Mouse (Mus musculus): ENCODE results near the gene Hspbap1.

Hspbap1 gene

DNA sequence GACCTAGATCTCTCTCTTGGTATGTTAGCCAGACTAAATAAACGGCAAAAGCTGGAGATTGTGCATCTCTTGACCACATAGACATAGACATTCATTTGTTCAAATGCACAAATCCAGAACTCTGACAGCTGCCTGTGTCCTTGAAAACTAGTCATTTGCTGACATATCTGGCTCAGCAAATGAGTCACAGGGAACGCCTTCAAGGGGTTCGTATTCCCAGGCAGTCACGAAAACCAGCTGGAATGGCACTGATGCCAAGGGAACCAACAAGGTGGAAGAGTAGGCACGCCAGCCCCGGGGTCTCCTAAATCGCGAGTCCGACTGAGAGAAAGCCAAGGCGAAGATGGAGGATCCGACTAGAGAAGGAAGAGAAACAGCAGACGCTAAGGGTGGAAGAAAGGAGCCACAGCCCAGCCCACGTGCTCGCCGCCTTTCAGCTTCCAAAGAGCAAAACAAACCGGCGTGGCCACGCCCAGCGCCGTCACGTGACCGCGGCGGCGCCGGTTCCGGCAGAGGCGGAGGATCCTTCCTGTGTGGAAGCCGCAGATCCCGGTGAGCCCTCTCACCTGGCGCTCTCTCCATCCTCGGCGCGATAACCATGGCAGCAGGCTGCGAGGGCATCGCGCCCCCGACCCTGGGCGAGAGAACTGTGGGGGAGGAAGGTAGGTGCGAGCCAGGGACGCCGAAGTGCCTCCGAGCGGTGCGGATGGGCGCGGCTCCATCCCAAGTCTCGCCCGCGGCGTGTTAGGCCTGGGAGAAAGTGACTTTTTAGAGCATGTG, at the start of gene Hspbap1:
Gene Hspbap1 (plus strand): TSS at position 498 of the 780 bp plus-strand sequence.
- peak; percentile 79 for DNase-seq (ENCODE audit: low read depth)

DNA sequence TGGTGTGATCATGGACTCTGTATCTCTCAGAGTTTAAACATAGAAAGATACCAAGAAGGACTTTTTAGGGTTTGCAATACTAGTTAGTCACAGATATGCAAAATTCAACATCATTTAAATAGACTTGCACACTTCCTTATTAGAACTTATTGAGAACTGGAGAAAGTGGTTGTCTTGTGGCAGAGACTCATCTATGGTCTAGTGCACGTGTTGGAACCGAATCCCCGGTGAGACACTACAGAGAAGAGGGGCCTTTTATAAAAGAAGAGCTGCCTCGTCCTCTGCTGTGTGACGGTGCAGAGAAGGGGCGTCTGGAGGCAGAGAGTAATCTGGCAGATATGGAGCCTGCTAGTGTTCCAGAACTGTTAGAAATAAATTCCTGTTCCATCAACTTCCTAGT, 45.6 kb upstream of the Hspbap1 start:
- DNase-seq (ENCODE audit: low read depth), result no peak

DNA sequence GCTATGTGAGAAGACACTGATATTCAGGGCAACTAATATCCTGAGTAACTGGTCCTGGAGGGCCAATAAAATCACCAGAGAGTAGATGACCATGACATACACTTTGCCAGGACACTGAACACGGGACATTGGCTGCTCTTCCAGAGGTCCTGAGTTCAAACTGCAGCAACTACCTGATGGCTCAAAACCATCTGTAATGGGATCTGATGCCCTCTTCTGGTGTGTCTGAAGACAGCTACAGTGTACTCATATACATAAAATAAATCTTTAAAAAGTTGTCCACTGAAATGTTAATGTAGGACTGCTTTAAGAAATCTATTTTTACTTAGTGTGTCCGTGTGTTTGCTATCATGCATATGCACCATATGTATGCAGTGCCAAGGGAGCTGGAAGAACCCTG, 43.6 kb upstream of the Hspbap1 start:
- no peak for DNase-seq (ENCODE audit: low read depth)

DNA sequence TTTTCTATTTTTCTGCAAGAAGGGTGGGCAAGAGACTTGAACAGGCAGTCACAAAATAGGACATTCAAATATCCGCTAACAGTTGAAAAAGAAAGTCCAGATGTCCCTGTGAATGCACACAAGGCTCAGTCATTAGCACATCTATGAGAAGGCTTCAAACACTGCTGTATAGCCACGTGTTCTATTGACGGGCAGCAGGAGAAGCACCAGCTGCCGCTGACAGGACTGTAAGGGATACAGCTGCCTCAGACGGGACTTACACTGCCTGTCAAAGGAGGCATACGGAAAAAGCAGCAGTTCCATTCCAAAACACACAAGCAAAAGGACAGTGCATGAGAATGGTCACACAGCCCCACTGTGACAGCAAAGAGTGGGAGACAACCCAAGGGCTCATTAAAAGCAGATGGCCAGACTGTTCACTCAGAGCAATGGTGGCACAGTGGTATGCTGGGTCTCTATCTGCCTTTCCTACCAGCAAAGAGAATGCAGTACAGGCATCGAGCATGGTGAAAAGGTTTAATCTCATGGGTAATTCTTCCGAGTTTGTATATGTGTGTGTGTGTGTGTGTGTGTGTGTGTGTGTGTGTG, 40.9 kb upstream of the Hspbap1 start:
- DNase-seq (ENCODE audit: low read depth), result no peak

DNA sequence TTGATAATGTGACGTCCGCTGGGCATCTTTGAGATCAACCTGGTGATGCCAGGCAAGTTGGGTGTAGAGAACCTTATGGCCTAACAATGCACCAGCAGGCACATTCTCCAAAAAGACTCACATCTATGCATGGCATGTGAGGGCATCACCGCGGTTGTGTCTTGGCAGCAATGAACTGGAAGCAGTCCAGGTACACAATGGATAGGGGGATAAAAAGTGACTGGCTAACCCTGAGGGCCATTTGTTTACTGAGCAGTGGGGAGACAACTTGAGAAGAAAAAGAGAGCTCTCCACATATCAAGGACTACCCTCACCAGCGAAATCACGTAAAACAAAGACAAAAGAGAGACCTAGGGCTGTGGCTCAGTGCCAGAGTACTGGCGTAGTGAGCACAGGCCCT, 38.1 kb upstream of the Hspbap1 start:
- no peak for DNase-seq (ENCODE audit: low read depth)

DNA sequence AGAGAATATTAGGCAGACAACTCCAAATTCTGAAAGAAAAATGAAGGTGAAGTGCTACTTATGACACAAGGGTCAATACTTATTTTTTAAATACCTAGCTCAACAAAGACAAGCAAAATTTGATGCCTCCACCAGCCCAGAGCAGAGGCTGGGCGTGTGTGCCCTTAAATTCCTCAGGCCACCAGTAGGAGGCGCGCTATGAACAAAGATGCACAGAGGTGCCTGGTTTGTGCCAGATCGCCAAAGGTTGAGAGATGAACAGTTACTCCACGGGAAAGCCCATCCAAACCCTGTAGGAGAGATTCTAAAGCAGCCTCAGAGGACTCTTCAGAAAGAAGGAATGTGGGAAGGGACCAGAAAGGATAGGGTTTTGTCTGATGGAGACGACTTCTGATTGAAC, 36.1 kb upstream of the Hspbap1 start:
- peak; percentile 30 for DNase-seq (ENCODE audit: low read depth)

DNA sequence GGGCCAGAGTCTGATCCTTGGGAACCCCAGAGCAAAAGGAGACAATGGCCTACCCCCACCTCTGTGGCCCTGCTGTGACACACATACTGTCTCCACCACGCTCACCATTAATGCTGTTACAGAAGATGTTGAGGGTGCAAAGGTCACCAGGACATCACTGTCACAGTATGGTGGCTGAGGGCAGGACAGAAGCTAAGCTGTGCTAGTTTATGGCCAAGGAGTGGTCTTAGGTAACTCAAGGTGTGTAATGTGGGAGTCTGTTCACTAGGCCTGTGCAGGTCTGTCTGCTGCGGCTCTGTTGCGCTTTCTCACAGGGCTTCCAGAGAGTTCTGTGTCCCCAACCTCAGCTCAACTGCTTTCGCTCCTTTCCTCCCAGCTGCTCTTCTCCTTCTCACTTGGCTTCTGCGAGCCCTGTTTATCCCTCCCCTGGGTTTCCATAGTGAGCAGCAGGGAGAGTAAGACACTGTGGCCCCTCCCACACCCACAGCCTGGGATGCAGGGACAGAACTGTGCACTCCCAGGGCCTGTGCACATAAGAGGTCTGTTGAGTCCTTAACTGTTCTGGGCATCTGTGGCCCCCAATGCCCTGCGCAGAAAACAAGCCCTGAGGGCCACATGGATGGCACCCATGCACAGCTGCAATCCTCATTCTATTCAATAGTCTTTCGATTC, 31.9 kb upstream of the Hspbap1 start:
- DNase-seq (ENCODE audit: low read depth), result no peak

DNA sequence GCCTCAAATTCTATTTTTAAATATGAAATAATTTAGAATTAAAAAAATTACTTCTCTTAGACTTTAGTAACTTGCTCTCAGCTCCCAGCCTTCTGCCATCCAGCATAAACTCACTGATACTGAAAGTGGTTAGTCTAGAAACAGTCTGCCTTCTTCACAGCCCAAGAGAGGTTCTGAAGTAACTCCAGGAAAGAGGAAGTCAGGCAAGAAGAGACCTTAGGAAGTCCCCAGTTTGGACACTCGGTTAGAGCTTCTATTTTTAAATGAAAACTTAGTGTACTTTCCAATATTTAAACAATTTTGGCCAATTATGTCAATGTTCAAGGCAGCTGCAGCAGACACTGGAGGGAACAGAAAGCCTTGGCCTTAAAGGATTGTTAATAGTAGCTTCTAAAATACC, 30.6 kb upstream of the Hspbap1 start:
- no peak for DNase-seq (ENCODE audit: low read depth)

DNA sequence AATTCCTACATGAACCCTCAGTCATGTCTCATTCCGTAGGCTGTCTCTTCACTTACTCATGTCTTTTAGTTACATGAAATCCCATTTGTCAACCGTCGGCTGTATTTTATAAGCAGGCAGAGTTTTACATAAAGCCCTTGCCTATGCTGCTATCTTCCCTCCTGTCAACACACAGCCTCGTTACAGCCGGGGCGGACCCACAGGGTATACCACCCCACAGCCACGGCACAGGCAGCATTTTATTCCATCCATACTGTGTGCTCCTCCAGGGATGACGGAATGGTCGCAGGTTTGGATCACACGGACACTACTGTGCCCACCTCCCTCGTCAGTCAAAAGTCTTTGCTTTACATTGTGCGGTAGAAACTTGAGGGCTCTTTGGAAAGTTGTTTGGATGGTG, 29.8 kb upstream of the Hspbap1 start:
- no peak for DNase-seq (ENCODE audit: low read depth)

DNA sequence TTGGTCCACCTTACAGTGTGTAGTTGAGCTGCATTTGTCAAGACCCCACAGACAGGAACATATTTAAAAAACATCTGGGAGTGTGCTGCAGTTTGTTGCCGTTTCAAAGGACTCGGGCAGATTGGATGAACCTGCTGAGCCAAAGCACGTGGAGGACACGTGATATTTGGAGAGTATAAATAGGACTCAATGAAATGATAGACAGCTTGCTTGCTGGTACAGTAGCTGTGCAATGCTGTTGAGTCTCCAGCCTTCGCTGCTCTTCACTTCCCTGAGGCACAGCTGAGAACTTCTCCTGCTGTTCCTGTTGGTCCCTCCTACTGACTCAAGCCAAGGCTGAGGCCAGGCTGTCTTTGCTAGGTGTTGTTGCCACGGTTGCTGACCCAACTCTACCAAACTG, 29.2 kb upstream of the Hspbap1 start:
- no peak for DNase-seq (ENCODE audit: low read depth)

DNA sequence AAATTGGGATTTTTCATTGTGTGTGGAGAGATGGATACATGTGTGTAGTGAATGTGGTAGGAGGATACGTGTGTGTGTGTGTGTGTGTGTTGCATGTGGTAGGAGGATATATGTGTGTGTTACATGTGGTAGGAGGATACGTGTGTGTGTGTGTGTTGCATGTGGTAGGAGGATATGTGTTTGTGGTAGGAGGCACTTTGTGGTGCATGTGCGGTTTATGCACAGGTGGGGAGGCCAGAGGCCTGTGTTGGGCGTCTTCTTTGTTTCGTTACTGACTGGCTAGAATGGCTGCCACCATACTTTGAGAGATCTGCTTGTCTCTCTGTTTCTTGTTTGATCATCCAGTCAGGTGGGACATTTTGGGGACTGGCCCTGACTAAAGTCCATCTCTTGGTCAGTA, 28.6 kb upstream of the Hspbap1 start:
- DNase-seq (ENCODE audit: low read depth), result no peak

DNA sequence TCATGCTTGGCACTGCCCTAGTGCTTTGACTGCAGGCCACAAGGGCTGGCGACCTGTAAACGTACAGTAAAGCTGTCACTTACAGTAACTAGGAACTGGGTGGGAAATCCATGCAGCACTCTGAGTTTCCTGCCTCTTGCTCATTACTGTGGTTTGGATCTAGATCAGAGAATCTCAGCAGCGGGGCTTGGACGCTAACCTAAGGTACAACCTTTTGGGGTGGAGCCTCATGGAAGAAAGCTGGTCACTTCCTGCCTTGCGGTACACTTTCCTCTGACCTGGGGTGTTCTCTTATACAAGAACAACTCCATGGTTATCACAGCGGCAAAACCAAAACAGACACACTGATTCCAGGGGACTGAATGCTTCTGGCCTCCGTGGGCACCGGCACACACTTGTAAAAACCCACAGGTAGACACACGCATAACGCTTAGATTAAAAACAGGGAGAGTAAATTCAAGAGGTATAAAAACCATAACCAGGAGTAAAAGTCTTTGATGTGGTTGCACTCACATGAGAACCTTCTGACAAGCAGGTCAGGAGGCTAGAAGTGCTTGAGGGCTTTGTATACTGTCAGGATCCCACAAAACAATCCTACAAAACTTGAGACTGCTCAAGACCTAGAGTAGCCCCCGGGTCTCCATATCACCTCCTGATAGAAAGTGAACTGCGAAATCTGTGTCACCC, 27.8 kb upstream of the Hspbap1 start:
- DNase-seq (ENCODE audit: low read depth), result peak; percentile 44

DNA sequence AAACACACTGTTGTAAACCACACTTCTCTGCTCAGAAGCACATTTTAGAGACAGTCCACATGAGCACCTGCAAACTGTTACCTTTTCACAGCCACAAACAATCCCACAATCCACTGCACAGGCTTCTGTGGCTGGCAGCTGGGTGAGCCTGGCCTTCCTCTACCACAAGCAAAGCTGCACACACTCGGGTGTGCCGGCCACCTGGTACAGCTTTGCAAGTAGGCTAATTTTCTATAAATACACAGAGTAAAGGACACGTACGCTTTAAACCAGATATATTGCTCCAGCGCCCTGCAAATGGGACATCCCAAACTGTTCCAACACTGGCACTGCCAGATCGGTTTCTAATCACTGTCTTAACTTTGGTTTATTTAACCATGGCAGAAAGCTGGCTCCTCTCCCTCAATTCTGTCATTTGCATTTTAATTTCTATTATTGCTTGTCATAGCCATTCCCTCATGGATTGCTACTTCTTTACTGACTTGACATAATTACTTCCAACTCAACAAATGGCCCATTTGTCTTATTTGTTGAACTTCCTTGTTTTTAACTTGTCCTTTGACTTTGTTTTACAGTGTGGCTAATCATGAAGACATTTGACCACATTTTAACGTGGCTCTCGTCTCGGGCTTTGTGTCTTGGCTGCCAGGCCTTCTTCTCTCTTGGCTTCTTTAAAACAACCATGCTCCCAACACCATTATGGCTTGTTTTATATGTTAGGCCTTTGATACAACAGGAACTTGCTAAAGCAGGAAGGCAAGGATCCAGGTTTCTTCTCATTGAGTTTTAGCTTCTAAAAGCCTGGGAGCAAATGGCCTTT, 22.5 kb upstream of the Hspbap1 start:
- DNase-seq (ENCODE audit: low read depth), result no peak

DNA sequence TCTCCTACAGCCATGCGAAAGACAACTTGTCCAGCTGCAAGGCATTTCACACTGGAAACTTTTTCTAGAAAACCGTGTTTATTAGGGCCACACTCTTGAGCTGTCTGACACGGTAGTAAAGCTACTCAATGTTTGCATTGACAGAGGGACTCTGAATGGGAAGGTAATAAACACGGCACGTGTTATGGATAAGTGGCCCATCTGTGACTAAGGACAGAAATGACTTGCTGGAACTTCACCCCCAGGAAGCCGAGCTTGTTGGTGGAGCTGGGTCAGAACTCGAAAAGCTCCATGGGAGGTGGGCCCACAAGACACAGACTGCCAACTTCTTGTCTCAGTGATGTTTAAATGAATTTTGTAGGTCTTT, 22.0 kb upstream of the Hspbap1 start:
- DNase-seq (ENCODE audit: low read depth), result no peak

DNA sequence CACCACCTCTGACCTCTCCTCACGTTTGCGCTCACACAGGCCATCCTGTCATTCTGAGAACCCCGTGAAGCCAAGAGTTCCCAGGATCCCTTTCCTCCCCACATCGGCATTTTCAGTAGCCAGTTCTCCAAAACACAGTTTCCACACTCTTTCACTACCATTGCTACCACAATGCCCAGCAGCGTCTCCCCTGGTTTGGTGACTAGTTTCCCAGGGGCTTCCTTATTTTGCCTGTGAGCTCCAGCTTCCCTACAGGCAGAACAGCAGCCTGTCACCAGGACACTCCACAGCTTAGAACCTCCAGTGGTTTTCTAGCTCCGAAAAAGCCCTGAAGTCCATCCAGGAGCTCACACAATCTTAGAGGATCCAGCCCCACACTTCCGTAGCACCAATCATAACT, 20.8 kb upstream of the Hspbap1 start:
- DNase-seq (ENCODE audit: low read depth), result no peak

DNA sequence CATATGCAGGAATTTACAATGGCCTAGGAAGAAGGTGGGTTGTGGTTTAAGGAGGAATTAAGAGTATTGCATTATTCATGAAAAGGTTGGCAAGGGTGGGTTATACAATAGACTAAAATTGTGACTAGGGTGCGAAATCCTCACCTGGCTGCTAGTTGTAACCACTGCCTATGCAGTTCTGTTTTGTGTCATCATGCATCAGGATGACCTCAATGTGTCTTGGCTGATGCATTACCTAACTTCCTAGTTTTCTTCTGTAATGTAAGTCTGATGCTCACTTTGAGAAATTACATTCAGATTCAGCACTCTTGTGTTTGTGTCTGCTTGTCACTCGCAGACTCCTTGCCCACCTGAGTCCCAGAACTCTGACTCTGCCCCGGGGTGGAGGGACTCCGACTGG, 18.3 kb upstream of the Hspbap1 start:
- DNase-seq (ENCODE audit: low read depth), result no peak

DNA sequence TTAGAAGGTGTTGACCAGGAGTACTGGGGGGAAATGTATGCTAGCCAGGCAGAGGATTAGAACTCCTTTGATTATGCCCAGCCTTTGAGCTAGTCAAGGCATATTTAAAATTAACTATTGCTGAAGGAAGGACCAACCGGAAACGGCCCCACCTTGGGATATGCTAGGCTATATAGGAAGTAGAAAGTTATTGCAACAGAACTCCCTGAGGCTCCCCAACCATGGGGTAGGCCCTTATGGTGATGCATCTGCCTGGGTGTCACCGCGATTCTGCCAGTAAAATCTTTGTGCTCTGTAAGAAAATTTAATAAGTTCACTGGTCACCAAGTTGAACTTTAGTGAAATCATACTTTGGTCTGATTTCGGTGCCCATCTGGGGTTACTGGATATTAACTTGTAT, 16.2 kb upstream of the Hspbap1 start:
- DNase-seq (ENCODE audit: low read depth), result no peak

DNA sequence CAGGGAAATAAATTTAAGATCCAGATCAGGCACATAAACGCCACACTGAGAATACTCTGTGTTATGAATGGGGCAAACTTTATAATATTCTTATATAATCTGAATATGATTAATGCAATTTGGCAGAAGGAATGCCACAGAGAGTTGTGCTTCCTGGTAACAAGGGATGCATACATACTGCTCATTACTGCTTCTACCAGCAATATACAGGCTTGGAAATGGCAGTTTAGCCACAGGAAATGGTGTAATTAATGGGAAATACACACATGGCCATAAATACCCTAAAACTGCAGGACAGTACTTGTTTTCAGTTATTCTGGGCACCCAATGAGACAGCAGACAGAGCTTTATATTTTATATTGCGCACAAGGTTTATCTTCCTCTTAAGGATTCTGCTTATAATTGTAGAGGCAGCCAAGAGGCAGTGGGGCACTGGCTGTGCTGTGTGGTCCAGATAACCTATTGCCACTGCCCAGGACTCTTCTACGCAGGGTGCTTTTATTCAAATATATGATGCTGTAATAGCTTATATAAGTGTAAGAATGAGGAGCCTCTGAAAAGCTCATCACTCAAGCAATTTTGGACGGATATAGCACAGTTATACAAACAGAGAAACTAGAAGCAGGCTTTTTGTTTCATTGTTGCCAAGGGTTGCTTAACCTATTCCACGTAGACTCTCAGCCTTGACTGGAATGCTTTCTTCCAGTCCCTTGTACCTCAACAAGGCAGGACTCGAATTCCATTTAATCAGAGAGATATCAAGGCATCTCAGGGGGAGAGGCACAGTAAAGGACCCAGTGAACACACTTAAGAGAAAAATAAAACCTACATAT, 14.5 kb upstream of the Hspbap1 start:
- no peak for DNase-seq (ENCODE audit: low read depth)

DNA sequence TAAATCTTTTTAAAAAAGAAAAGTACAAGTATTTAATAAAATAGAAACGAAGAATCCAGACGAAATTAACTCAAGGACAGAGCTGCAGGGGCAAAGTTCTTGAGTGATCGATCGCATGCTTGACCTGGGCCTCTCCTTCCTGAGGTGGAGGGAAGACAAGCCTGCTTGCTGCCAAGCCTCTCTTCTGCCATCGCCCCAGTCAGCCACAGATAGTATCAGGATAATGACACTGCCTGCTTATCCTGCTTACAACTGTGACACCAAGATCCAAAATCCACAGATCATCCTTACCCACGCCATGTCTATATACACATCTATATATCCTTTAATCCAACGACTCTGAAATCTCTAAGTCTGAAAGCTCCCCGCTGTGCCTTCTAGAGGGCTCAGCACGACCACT, 13.5 kb upstream of the Hspbap1 start:
- DNase-seq (ENCODE audit: low read depth), result no peak

DNA sequence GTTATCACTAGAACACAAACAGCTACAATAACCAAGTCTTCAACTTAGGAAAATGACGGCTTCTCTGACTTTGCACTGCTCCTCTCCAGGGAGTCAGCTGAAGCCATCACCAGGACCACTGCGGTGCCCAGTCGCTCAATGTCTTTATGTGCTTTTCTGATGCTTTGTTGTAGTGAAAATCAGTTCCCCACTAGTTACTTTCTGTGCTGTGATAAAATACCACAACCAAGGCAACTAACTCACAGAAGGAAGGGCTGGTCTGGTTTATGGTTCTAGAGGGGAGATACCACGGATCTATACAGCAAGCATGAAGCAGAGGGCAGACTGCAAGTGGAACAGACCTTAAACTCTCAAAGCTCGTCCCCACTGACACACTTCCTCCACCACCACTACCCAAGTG, 10.8 kb upstream of the Hspbap1 start:
- DNase-seq (ENCODE audit: low read depth), result no peak
